In genomic region chr12:100810542-100810941, GRCm38 (mm10) we compare ENCODE assay signal across 5 mouse cellular contexts.
"Had no signal": no experiment of that assay in that cellular context is flagged by ENCODE, and none has a peak within 500 bp of the region (broad histone marks: within the 10 kb centered on the region; RNA-seq: fewer than 3 reads in every experiment).

No protein-coding gene starts in this region.

- DNase-seq: kidney, postnatal 14 days; lung, adult 2 months; lung, postnatal 4 days; midbrain, embryonic 14.5 days; thymus, postnatal 36 days had no signal
